Mouse (Mus musculus) myocyte (in vitro differentiated cells): Measurements from ENCODE around the gene Ceacam20. TPM values are rescaled to one million over a fixed set of nuclear protein-coding genes. Genes with fewer than 3 reads are reported as not detected.

Source experiments
- H3K27me3 ChIP-seq: one replicate; pipeline ENCODE4 v1.6.1; 2011; ENCODE audit not compliant: control insufficient read depth, insufficient read depth, insufficient read length
- H3K36me3 ChIP-seq: one replicate; pipeline ENCODE4 v1.6.1; 2011; ENCODE audit not compliant: control insufficient read depth, insufficient read depth
- H3K4me2 ChIP-seq: one replicate; pipeline ENCODE4 v1.6.1; 2011; ENCODE audit warnings: low read depth, control low read depth
- H3K4me3 ChIP-seq: one replicate; pipeline ENCODE4 v1.5.1; 2011; ENCODE audit warnings: mild to moderate bottlenecking, control low read depth, moderate library complexity
- H3K79me2 ChIP-seq: one replicate; pipeline ENCODE4 v1.6.1; 2011; ENCODE audit not compliant: control insufficient read depth, insufficient read depth
- H3ac ChIP-seq: one replicate; pipeline ENCODE4 v1.6.1; 2011; ENCODE audit not compliant: control insufficient read depth, insufficient read length
- CEBPB ChIP-seq: IDR thresholded peaks from 2 replicates; pipeline ENCODE4 v1.6.1; 2011; ENCODE audit warnings: mild to moderate bottlenecking, moderate library complexity; ENCODE audit not compliant: poor library complexity, insufficient read depth, severe bottlenecking
- E2F4 ChIP-seq: IDR thresholded peaks from one replicate; pipeline ENCODE4 v1.6.1; 2011; ENCODE audit warnings: mild to moderate bottlenecking, control low read depth, moderate library complexity; ENCODE audit not compliant: insufficient read depth
- MAX ChIP-seq: IDR thresholded peaks from one replicate; pipeline ENCODE4 v1.6.1; 2011; ENCODE audit warnings: low read depth, mild to moderate bottlenecking, control low read depth
- MYOD1 ChIP-seq, 3 experiments: IDR thresholded peaks; one replicate each; pipeline ENCODE4 v1.6.1; 2011; ENCODE audit warnings: control low read depth in 2 of 3, low read depth in 2 of 3, mild to moderate bottlenecking in 2 of 3, moderate library complexity in 1 of 3; ENCODE audit not compliant: insufficient read length in 2 of 3, control insufficient read depth in 1 of 3
- MYOG ChIP-seq, 3 experiments: IDR thresholded peaks; one replicate each; pipeline ENCODE4 v1.6.1; 2011; ENCODE audit warnings: control low read depth in 2 of 3, low read depth in 2 of 3, mild to moderate bottlenecking in 2 of 3; ENCODE audit not compliant: insufficient read length in 2 of 3, control insufficient read depth in 1 of 3, insufficient read depth in 1 of 3
- POLR2A ChIP-seq: IDR thresholded peaks from one replicate; pipeline ENCODE4 v1.6.1; 2011; ENCODE audit warnings: low read depth, mild to moderate bottlenecking, control low read depth, moderate library complexity; ENCODE audit not compliant: insufficient read length
- POLR2AphosphoS2 ChIP-seq: IDR thresholded peaks from one replicate; pipeline ENCODE4 v1.6.1; 2011; ENCODE audit warnings: low read depth, control low read depth; ENCODE audit not compliant: insufficient read length
- REST ChIP-seq: IDR thresholded peaks from one replicate; pipeline ENCODE4 v1.6.1; 2011; ENCODE audit warnings: mild to moderate bottlenecking, control low read depth, moderate library complexity; ENCODE audit not compliant: insufficient read depth, insufficient read length
- SRF ChIP-seq: IDR thresholded peaks from one replicate; pipeline ENCODE4 v1.6.1; 2011; ENCODE audit warnings: low read depth; ENCODE audit not compliant: control insufficient read depth, insufficient read length
- TCF12 ChIP-seq: IDR thresholded peaks from one replicate; pipeline ENCODE4 v1.6.1; 2011; ENCODE audit warnings: mild to moderate bottlenecking, control low read depth; ENCODE audit not compliant: poor library complexity, insufficient read depth, severe bottlenecking
- TCF3 ChIP-seq: IDR thresholded peaks from one replicate; pipeline ENCODE4 v1.6.1; 2011; ENCODE audit warnings: low read depth, control low read depth; ENCODE audit not compliant: insufficient read length
- USF1 ChIP-seq: IDR thresholded peaks from one replicate; pipeline ENCODE4 v1.6.1; 2011; ENCODE audit warnings: low read depth, mild to moderate bottlenecking, control low read depth, moderate library complexity
- polyA plus RNA-seq: library from polyadenylated mRNA; unstranded; fragments of >200 nt; fragmentation: generic; extraction: Trizol; gene quantifications from one replicate; pipeline ENCODE4 v1.2.1, GENCODE M21; 2012; ENCODE audit warnings: missing spikeins

Gene Ceacam20
- polyA plus RNA-seq, 1 experiment = not detected

DNA sequence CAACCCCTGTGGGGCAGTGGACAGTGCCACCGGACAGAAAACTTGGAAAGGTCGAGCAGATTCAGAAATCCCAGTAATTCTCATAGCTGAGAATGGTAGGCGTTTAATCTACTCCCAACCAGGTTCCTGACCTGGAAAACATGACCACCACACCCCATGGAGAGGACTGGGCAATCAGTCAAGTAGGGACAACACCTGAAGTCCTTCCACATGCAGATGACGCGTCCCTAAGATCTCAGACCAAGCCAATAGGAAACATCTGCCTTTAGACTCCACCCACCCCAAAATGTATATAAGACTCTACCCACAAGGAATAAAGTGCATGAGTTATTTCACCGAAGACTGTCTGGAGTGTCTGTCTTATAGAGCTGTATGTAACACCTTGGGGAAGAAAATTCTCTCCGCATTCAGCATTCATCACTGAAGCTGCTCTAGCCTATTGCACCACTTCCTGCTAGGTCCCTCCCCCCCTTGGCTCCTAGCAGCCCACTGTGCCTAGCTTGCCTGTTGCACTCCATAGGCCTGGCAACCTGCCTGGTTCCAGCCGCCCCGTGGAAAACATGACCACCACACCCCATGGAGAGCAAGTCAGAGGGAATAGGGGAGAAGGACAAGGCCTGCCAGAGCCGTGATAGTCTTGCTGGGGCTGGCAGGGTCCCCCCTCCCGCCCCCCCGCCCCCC is 25.5 kb upstream of the Ceacam20 start:
- peak; percentile 25 for TF ChIP-seq POLR2A
- no peak for TF ChIP-seq MAX
- no peak for TF ChIP-seq USF1
- peak in 1 of 3 experiments; percentile 15 for TF ChIP-seq MYOG (IDR thresholded peaks at IDR 0.05; ENCODE audit: control insufficient read depth in 1 of 3, insufficient read depth in 1 of 3, insufficient read length in 2 of 3, low read depth in 2 of 3)
- TF ChIP-seq REST = no peak
- no peak for TF ChIP-seq E2F4
- TF ChIP-seq CEBPB = peak; percentile 70; the same call in 1 of the 2 replicates
- no peak for TF ChIP-seq TCF3
- TF ChIP-seq SRF = no peak
- H3K4me2 ChIP-seq = peak overlapping the region; percentile 69
- no peaks in the 10 kb centered on the region for H3K27me3 ChIP-seq
- H3K36me3 ChIP-seq = no peaks in the 10 kb centered on the region
- H3K79me2 ChIP-seq = no peaks in the 10 kb centered on the region
- H3K4me3 ChIP-seq = no peak overlapping the region
- no peak overlapping the region for H3ac ChIP-seq

DNA sequence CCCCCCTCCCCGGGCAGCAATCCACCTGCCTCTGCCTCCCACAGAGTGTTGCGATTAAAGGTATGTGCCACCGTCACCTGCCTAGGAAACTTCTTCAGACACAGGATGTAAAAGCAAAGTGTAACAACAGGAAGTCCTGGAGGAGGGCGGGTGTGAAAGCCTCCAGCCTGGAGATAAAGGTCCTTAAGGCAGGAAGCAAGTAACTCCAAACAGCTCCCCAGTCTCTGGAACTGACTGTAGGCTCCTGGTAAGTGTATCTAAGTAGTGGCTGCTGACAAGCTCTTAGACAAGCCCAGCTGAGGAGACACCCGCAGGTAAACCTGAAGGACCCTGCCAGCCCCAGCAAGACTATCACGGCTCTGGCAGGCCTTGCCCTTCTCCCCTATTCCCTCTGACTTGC is 25.0 kb upstream of the Ceacam20 start:
- no peak for TF ChIP-seq USF1
- no peak for TF ChIP-seq SRF
- no peak for TF ChIP-seq TCF3
- TF ChIP-seq CEBPB = no peak
- TF ChIP-seq MAX = no peak
- TF ChIP-seq TCF12 = no peak
- no peak for TF ChIP-seq E2F4
- TF ChIP-seq MYOD1 (IDR thresholded peaks at IDR 0.05; ENCODE audit: control insufficient read depth in 1 of 3, insufficient read length in 2 of 3, low read depth in 2 of 3) = no peak
- TF ChIP-seq POLR2AphosphoS2 = no peak
- no peak for TF ChIP-seq REST
- TF ChIP-seq POLR2A = no peak
- TF ChIP-seq MYOG (IDR thresholded peaks at IDR 0.05; ENCODE audit: control insufficient read depth in 1 of 3, insufficient read depth in 1 of 3, insufficient read length in 2 of 3, low read depth in 2 of 3) = no peak

DNA sequence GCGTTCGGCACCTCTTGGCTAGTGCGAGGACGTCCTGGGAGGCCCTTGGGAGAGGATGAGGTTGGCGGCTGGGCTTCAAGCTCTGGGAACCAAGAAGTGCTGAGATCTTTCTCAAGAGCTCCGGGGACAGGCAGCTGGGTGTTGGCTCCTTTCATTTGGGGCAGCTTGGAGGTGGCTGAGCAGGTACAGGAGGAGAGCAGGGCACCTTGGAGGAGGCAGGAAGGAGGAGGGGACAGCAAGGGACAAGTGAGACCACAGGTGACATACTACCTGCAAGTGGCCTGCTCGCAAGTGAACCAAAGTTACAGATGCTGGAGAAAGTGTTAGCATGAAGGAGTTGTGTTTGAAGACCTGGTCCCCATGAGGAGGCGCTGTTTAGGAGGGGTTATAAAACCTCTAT is 20.5 kb upstream of the Ceacam20 start:
- H3K4me3 ChIP-seq = no peak overlapping the region
- H3K79me2 ChIP-seq = no peaks in the 10 kb centered on the region
- H3K36me3 ChIP-seq = no peaks in the 10 kb centered on the region
- no peak overlapping the region for H3K4me2 ChIP-seq
- H3K27me3 ChIP-seq = no peaks in the 10 kb centered on the region
- TF ChIP-seq MAX (no peak), E2F4 (no peak), POLR2A (no peak), POLR2AphosphoS2 (no peak), TCF3 (no peak), MYOD1 (IDR thresholded peaks at IDR 0.05; ENCODE audit: control insufficient read depth in 1 of 3, insufficient read length in 2 of 3, low read depth in 2 of 3) (no peak), SRF (no peak), REST (no peak), TCF12 (no peak), MYOG (IDR thresholded peaks at IDR 0.05; ENCODE audit: control insufficient read depth in 1 of 3, insufficient read depth in 1 of 3, insufficient read length in 2 of 3, low read depth in 2 of 3) (no peak), USF1 (no peak), CEBPB (no peak)
- H3ac ChIP-seq = no peak overlapping the region

More for the DNA sequence above, 25.0 kb upstream of the Ceacam20 start:
- H3K4me2 ChIP-seq = peak overlapping the region; percentile 26
- H3K79me2 ChIP-seq = no peaks in the 10 kb centered on the region
- no peaks in the 10 kb centered on the region for H3K27me3 ChIP-seq
- H3ac ChIP-seq = no peak overlapping the region
- H3K36me3 ChIP-seq = no peaks in the 10 kb centered on the region
- H3K4me3 ChIP-seq = no peak overlapping the region

DNA sequence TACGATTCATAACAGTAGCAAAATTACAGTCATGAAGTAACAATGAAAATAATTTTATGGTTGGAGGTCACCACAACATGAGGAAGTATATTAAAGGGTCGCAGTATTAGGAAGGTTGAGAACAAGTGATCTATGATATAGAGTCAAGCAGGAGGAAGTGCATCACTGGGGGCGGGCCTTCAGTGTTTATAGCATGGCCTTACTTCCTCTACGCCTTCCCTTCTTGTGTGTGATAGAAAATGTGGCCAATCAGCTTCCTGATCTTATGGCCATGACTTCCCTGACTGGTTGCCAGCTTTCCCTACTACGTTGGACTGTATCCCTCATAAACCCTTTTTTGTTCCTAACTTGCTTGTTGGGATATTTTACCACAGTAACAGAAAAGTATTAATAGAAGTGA is 20.0 kb upstream of the Ceacam20 start:
- TF ChIP-seq REST (no peak), TCF12 (no peak)

DNA sequence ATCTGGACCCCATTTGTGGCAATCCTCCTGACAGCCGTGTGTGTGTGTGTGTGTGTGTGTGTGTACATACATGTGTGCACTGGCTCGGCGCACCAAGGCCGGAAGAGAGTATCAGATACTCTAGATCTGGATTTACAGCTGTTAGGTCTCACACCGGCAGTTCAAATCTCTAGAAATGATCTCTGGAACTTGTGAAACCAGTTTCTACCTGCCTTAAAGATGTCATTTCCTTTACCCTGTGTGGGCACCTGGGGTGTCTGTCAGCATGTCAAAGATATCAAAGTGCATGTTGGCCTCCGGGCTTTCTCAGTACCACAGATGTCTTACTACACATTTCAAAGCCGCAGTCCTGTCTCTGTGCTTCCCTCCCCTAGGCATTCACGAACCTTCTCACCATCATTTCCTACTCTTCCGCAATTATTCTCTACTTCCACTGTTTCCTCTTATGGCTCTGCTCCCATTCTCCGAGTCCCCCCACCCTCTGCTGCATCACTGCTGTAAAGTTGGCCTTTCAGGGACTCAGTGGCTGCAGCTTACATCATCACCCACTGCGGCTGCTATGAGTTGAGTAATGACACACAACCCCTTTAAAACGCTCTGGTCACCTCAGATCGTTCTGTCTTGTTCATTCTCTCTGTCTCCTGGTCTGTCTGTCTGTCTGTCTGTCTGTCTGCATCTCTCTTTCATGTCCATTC is 19.2 kb upstream of the Ceacam20 start:
- Histone ChIP-seq H3K4me2 (no peak overlapping the region), H3K79me2 (no peaks in the 10 kb centered on the region), H3K27me3 (no peaks in the 10 kb centered on the region), H3K36me3 (no peaks in the 10 kb centered on the region), H3K4me3 (no peak overlapping the region), H3ac (no peak overlapping the region)
- TF ChIP-seq TCF12 (no peak), MYOD1 (IDR thresholded peaks at IDR 0.05; ENCODE audit: control insufficient read depth in 1 of 3, insufficient read length in 2 of 3, low read depth in 2 of 3) (no peak), MAX (no peak), USF1 (no peak), REST (no peak), CEBPB (no peak), POLR2A (no peak), POLR2AphosphoS2 (no peak), SRF (no peak), TCF3 (no peak), E2F4 (no peak), MYOG (IDR thresholded peaks at IDR 0.05; ENCODE audit: control insufficient read depth in 1 of 3, insufficient read depth in 1 of 3, insufficient read length in 2 of 3, low read depth in 2 of 3) (no peak)

More for the DNA sequence above, 20.0 kb upstream of the Ceacam20 start:
- Histone ChIP-seq H3K4me3 (no peak overlapping the region), H3ac (no peak overlapping the region), H3K4me2 (no peak overlapping the region), H3K79me2 (no peaks in the 10 kb centered on the region), H3K36me3 (no peaks in the 10 kb centered on the region), H3K27me3 (no peaks in the 10 kb centered on the region)
